Mouse (Mus musculus) cerebellum, postnatal 10 days (tissue): ENCODE results near the gene Gm49027.
A peak's percentile ranks its signal among the peaks of the same experiment; 100 is the strongest.

ENCODE experiments used
- DNase-seq, 2 experiments: peaks; one replicate each; pipeline ENCODE4 v3.0.0; 2021; ENCODE audit warnings: mixed read lengths in 2 of 2

Gm49027 gene

DNA sequence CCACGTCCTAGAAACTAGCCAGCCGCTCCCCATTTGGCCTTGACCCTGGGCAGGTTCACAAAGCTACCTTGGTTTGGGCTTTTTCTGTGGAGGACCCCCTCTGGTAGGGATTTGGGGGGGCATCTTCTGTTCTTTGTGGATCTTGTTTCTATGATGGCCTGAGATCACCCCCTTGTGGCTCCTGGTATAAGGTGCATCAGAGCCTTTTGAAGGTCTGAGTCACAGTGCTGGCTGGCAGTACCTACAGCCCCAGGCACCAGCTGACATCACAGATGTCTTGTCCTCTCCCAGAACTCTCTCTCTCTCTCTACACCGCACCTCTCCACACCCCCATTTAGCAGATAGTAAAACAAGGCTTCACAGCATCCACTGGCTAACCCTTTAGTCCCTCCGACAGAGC is 25.6 kb downstream of the Gm49027 start:
- DNase-seq = peak; percentile 73 to 75

DNA sequence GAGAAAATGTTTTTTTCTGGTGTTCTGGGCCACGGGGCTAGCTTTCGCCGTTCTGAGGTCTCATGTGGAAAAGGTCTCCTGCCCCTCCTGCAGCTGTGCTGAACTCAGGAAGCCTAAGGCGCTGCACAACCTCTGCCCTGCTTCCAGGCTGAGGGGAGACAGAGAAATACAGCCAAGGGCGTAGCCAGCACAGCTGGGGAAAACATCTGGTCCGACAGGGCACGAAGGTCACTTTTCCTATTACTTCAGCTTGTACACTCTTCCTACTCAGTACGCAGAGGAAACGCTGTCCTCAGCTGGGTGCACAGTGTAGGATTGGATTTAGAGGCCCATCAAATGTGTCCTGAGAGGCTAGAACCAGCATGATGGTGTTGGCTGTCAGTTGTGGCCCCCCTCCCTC is 35.4 kb downstream of the Gm49027 start:
- DNase-seq = no peak

DNA sequence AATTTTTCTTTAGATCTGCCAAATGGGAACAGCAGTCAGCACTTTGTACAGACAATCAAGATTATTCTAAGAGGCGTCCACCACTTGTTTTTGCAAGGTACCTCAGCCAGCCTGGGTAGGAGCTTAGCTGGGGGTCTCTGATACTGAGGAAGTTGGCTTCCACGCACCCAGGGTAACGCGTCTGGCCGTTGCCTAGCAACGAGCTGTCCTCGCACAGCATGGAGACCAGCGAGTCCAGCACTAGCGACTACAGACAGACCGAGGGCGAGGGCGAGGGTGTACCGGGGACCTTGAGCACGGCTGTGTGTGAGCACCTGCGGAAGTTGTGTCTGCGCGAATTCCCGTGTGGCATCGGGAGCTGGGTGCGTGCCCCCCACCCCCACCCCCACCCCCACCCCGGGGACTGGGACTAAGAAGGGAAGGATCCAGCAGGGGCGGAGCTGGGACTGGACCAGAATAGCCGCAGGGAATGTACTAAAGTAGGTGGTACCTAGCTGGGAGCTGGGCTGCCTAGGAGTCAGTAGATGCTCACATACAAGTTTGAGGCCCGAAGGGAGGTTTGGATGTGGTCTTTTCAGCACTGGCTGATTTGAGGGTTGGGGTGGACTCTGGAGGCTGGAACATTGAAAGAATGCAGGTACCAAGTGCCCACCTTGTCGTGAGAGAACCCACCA is 36.0 kb downstream of the Gm49027 start, which contains the start of the genes Lrrc43 and Il31:
Gene Lrrc43, plus strand, starts transcription at position 194 of the 674 bp plus-strand sequence.
Gene Il31, minus strand, starts transcription at position 378 of the 674 bp plus-strand sequence.
- DNase-seq = peak; percentile 53 to 68

DNA sequence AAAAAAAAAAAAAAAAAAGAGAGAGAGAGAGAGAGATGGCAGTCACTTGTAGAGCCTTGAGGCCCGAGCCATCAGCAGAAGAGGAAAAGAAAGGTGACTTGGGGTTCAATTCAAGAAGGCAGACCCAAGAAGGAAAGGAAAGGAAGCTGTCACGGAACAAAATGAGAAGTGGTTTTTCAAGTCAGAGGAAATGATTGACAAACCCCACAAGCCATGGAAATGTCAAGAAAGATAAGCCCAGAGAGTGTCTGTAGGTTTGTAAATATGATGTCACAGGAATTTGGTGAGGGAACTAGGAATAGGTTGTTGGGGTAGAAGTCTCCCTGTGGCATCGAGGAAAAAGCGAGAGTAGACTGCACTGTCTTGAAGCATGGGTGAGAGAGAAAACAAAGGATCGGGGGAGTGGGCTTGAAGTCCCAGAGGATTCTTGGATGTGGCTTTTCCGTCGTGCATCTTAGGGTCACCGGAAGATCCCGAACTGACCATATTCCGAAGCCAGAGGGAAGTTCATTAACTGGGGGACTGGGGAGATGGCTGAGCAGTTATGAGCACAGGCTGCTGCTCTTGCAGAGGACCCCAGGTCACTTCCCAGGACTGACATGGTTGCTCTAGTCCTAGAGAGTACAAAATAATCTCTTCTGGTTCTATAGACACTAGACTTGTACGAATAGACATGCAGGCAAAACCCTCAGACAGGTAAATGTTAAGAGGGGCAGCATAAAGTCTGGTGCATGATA is 37.5 kb downstream of the Gm49027 start:
- no peak for DNase-seq

DNA sequence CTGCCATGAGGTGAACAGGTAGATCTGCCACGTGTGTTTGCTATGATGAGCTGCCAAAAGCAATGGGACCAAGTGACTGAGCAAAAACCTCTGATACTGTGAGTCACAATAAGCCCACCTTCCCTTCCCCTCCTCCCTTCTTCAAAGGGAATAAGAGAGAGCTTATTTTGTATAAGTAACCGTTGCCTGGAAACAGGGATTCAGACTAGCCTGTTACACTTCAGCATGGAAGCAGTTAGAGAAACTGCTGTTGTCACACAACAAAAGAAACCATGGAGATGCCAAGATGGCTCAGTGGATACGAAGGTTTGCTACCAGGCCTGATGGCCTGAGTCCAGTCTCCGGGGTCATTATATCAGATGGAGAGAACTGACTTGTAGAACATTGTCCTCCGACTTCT is 51.5 kb downstream of the Gm49027 start:
- no peak for DNase-seq

DNA sequence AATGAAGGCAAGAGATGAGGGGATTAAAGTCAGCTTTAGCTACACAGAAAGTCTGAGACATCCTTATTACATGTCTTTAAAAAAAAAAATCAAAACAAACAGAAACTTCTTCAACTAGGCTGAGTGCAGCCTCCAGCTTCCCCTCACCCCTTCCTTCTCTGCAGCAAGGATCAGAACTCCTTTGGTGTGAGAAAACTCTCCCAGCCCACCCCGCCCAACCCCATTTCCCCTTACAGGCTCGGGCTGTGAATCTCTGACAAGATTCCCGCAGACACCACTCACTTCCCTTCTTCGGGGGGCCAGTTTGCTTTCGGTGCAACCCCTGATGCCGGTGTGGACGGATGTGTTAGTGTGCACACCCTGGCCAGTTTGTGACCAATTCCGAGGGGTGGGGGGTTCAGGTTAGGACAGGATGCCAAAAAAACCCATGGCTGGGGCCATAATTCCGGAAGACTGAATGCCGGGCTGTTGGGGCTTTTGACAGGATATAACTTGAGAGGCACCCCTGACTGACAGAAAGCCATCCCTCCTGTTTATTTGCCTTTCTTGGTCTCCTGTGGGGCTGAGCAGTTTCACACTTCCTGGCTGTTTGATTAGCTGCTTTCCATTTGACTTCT is 54.4 kb downstream of the Gm49027 start:
- no peak for DNase-seq

DNA sequence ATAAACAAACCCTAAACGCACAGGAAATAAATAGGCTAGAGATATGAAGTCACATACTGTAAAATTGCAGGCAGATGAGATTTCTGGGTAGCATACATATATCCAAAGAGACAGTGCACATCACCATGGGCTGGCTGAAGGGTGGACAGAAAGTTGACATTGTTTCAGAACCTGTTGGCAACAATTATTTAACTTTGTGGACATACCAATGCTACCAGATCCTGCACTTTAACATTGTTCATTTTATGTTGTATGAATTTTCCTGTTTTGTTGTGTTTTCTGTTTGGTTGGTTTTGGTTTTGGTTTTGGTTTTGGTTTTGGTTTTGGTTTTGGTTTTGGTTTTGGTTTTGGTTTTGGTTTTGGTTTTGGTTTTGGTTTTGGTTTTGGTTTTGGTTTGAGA is 60.6 kb downstream of the Gm49027 start:
- DNase-seq = no peak
